Mouse (Mus musculus) C2C12 (cell line): ENCODE measurements around the gene Pou6f1.

Source experiments
- CEBPB ChIP-seq: IDR thresholded peaks from one replicate; pipeline ENCODE4 v1.6.1; 2011; ENCODE audit warnings: low read depth, mild to moderate bottlenecking, control low read depth, moderate library complexity
- CTCF ChIP-seq: IDR thresholded peaks from one replicate; pipeline ENCODE4 v1.5.1; 2011; ENCODE audit not compliant: control insufficient read depth, insufficient read depth, insufficient read length
- FOSL1 ChIP-seq: IDR thresholded peaks from one replicate; pipeline ENCODE4 v1.8.0; 2011; ENCODE audit warnings: mild to moderate bottlenecking, low read length; ENCODE audit not compliant: poor library complexity, insufficient read depth, severe bottlenecking
- MAX ChIP-seq: IDR thresholded peaks from one replicate; pipeline ENCODE4 v1.6.1; 2011; ENCODE audit warnings: mild to moderate bottlenecking, control low read depth
- MYOD1 ChIP-seq: IDR thresholded peaks from one replicate; pipeline ENCODE4 v1.6.1; 2011; ENCODE audit warnings: low read depth; ENCODE audit not compliant: control insufficient read depth, insufficient read length
- MYOG ChIP-seq: IDR thresholded peaks from one replicate; pipeline ENCODE4 v1.6.1; 2011; ENCODE audit not compliant: control insufficient read depth, insufficient read length; ENCODE audit errors: extremely low read depth

- TF ChIP-seq CTCF: no peak
- no peak for TF ChIP-seq CEBPB
- TF ChIP-seq MYOG: no peak
- no peak for TF ChIP-seq MYOD1
- TF ChIP-seq MAX: no peak
- TF ChIP-seq FOSL1: no peak
Measured at GRCm38 (mm10) chr15:100599276-100600046, at the start of gene Pou6f1.
